ENCODE assay signal across 8 mouse cellular contexts in the genomic region with DNA sequence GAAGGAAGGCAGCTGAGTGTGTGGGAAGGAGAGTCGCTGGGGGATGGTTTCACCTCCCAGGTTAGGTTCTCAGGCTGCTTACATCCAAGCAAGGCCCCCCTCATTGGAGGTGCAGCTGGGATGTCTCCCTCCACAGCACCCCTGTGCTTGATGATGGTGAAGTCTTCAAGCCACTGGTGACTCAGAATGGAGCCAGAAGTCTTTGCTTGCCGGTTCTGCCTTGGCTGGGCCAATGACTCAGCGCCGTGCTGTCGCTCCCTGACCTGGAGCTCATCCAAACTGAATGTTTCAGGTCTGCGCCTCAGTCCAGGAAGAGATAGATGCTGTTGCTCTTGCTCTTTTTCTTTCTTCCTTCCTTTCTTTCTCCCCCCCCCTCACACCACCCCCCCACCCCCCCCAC. TPM values are rescaled to one million over a fixed set of nuclear protein-coding genes. Genes with fewer than 3 reads are reported as not detected.
A peak's percentile ranks its signal among the peaks of the same experiment; 100 is the strongest.
DNase-seq lines count a peak whose midpoint lies in the region; ATAC-seq lines count a peak whose summit lies in the region.

No protein-coding gene starts in this region.

- H3K4me2 ChIP-seq in embryonic facial prominence, embryonic 14.5 days (ENCODE audit: low read depth, low read length), result peak overlapping the region; percentile 20; the same call in 1 of the 2 replicates

- WGBS in embryonic facial prominence, embryonic 14.5 days, result 53% methylated on average over 4 of the region's 6 CpGs

- no peak overlapping the region for H3K9ac ChIP-seq in embryonic facial prominence, embryonic 14.5 days (ENCODE audit: low read depth, low read length)

- no peak for ATAC-seq in megakaryocyte, adult 5-6 weeks (ENCODE audit: poor library complexity, severe bottlenecking)
- no peak for ATAC-seq in embryonic facial prominence, embryonic 14.5 days (ENCODE audit: low read depth)
- no peak for ATAC-seq in monocyte, adult 5-6 weeks (replicated peaks; ENCODE audit: insufficient number of reproducible peaks, low FRiP score, low TSS enrichment, poor library complexity, severe bottlenecking)

- H3K4me3 ChIP-seq in megakaryocyte, embryonic 14.5 days (replicated peaks), result peak overlapping the region; percentile 12
- H3K4me3 ChIP-seq in embryonic facial prominence, embryonic 14.5 days (ENCODE audit: low read depth, low read length), result no peak overlapping the region

- no peaks in the 10 kb centered on the region for H3K27me3 ChIP-seq in megakaryocyte, embryonic 14.5 days (replicated peaks)
- no peaks in the 10 kb centered on the region for H3K27me3 ChIP-seq in embryonic facial prominence, embryonic 14.5 days (replicated peaks; ENCODE audit: control insufficient read depth, insufficient read depth, low read length)

- peak; percentile 88 for DNase-seq in adrenal gland, adult 8-10 months
- peak; percentile 62 for DNase-seq in embryonic facial prominence, embryonic 14.5 days (ENCODE audit: low spot score)
- DNase-seq in heart, postnatal 25 days (ENCODE audit: low spot score), result peak; percentile 60
- DNase-seq in lung, postnatal 25 days (ENCODE audit: low spot score), result peak; percentile 61
- no peak for DNase-seq in embryo, embryonic 11 days

- H3K27ac ChIP-seq in embryonic facial prominence, embryonic 14.5 days (replicated peaks; ENCODE audit: low read depth, low read length), result peak overlapping the region; percentile 52

- H3K36me3 ChIP-seq in megakaryocyte, embryonic 14.5 days (replicated peaks; ENCODE audit: low read length), result peaks cover 56% of the 10 kb centered on the region
- H3K36me3 ChIP-seq in embryonic facial prominence, embryonic 14.5 days (ENCODE audit: control insufficient read depth, insufficient read depth, low read length), result no peaks in the 10 kb centered on the region

- no peaks in the 10 kb centered on the region for H3K9me3 ChIP-seq in megakaryocyte, embryonic 14.5 days
- H3K9me3 ChIP-seq in embryonic facial prominence, embryonic 14.5 days (ENCODE audit: control insufficient read depth, low read length), result no peaks in the 10 kb centered on the region

- intact Hi-C loops in heart, postnatal 25 days (cut with DNase I), result no loop called here

- H3K4me1 ChIP-seq in megakaryocyte, embryonic 14.5 days, result peaks cover 98% of the 10 kb centered on the region
- peaks cover 44% of the 10 kb centered on the region for H3K4me1 ChIP-seq in embryonic facial prominence, embryonic 14.5 days (ENCODE audit: control insufficient read depth, insufficient read depth, low read length)

RNA-seq across cellular contexts. Expression of a gene that starts 8.5 kb away (rescaled TPM):
- 42.5 and 84.5 TPM in 2 replicates for polyA plus RNA-seq in megakaryocyte, embryonic 14.5 days (2012; ENCODE audit: insufficient read depth, low replicate concordance)
- 8.8 and 11.1 TPM in 2 replicates for total RNA-seq in megakaryocyte, adult 5-6 weeks (2015)
- 7.6 and 7.7 TPM in 2 replicates for total RNA-seq in megakaryocyte, adult 5-6 weeks (2017)
- 100 to 1,000 TPM; 146 to 189 (median 168) TPM for total RNA-seq in adrenal gland, adult 8-10 months (2022)
- 21.7 and 23.6 TPM in 2 replicates for polyA plus RNA-seq in embryonic facial prominence, embryonic 14.5 days (2014; fragmentation: Nextera tagmentation; extraction: Ambion mirVana)
- total RNA-seq in heart, postnatal 25 days (2021), result 100 to 1,000 TPM; 220 to 262 TPM
- total RNA-seq in monocyte, adult 5-6 weeks (2017), result 17.2 to 24.9 TPM (median 19.5 TPM) in 3 replicates
